Mouse (Mus musculus) heart, adult 2 months (tissue): ENCODE results near the gene Gm20518.

ENCODE experiments used
- CTCF ChIP-seq: fragments of 200-600 bp; IDR thresholded peaks from 2 replicates; pipeline ENCODE4 v1.8.1; 2022; ENCODE audit warnings: antibody characterized with exemption, mild to moderate bottlenecking, moderate library complexity
- EP300 ChIP-seq: fragments of 200-500 bp; IDR thresholded peaks from 2 replicates; pipeline ENCODE4 v1.6.1; 2011; ENCODE audit warnings: low read depth, low read length, control low read depth; ENCODE audit not compliant: insufficient read depth
- POLR2A ChIP-seq: fragments of 200-500 bp; IDR thresholded peaks from 2 replicates; pipeline ENCODE4 v1.6.1; 2011; ENCODE audit warnings: mild to moderate bottlenecking, low read depth, low read length, control low read depth; ENCODE audit not compliant: insufficient read depth

DNA sequence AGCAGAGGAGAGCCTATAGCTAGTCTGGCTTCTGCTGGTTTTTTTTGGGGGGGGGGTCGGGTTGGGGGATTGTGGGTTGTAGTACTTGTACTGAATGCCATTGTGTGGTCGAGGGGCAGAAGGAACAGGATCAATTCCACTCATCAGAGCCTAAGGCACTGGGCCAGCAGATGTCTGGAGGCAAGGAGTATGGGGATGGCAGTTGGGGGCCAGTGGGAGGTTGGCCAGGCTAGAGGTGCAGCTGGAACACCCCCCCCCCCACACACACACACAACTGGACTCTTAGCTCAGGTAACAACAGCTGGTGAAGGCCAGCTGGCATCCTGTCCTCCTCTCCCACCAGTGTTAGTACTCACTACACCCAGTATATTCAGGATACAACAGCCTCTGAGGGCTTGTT is 37.7 kb upstream of the Gm20518 start:
- TF ChIP-seq EP300 (no peak), POLR2A (no peak), CTCF (no peak)
